Mouse (Mus musculus) NIH3T3 (cell line): ENCODE results near the gene Gpatch8.
"Not testable (repeated sequence)": the region's sequence is repeated elsewhere in the genome, so short reads cannot be mapped to it uniquely, and the experiment has no call there.

Experiments used
- DNase-seq: peaks from one replicate; pipeline ENCODE4 v3.0.0-alpha.2; 2012; ENCODE audit warnings: low read depth

Gpatch8 gene

DNA sequence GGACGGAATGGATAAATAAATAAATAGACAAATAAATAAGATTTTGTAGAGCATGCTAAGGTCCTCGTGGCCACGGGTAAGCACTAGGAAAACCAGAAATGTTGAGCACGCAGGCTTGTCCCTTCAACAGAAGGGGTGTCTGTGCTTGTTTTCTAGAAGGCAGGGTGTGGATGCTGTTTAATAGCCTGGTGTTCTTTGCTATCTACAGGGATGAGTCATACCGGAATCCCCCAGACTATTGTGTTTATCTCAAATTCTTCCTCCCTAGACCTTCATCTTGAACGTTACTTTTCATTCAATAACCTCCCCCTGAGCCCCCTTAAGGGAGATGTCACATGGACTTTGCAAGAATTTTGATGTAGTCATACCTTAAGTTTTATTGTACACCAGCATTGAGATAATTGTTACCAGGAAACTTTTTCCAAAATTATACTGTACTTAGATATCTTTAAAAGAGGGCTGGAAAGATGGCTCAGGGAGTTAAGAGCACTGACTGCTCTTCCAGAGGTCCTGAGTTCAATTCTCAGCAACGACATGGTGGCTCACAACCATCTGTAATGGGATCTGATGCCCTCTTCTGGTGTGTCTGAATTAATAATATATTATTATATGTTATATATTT, 12.7 kb upstream of the Gpatch8 start:
- DNase-seq, result peak; percentile 15

DNA sequence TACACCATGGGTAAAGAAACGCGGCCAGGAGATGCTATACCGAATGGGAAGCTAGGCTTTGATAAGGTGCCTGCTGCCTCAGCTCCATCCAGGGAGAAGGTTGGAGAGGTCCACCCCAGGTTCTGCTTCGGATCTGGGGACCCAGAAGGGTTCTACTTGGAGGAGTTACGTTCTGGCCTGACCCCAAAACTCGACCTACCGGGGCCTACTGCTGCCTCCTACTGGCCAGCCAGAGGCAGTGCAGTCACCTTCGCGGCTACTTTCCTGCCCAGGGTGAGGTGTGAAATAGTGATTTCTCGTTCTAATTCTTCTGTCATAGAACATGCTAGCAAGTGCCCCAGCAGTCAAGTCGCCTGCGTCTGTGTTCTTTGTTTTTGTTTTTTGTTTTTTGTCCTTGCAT, 12.0 kb upstream of the Gpatch8 start:
- no peak for DNase-seq

GRCm38 (mm10) chr11:102567723-102568122, 11.5 kb upstream of the Gpatch8 start:
- no peak for DNase-seq

GRCm38 (mm10) chr11:102567157-102567556, 11.0 kb upstream of the Gpatch8 start:
- DNase-seq, result no peak

- no peak for DNase-seq
Observed at GRCm38 (mm10) chr11:102566290-102566689, 10.1 kb upstream of the Gpatch8 start.

- no peak for DNase-seq
Observed at GRCm38 (mm10) chr11:102565741-102566140, 9.5 kb upstream of the Gpatch8 start.

DNA sequence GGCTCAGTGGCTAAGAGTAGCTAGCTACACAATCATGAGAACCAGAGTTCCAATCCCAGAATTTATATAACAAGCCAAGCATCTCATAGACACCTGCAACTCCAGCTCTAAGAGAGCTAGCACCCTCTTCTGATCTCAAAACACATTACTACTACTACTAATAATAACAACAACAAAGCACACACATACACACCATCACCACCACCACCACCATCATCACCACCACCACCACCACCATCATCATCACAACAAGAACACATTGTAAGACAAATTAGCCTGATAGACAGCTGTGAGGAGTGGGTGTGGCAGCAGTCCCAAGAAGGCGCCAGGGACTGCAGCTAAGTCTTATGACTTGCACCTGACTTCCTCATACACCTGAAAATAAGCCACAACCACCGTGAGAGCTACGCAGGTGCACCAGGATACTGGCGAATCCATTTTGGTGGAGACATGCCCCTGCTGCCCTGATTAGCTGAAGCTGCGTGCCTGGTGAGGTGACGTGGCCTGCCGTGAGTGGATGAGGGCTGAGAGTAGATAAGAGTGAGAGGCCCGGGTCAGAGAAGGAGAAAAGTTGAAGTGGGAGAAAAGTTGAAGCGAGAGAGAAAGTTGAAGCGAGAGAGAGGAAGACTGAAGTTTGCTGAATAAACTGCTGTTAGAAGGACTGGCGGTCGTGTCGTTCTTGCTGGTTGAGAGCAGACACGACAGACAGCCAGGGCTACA, 8.9 kb upstream of the Gpatch8 start:
- DNase-seq, result not testable (repeated sequence)

DNA sequence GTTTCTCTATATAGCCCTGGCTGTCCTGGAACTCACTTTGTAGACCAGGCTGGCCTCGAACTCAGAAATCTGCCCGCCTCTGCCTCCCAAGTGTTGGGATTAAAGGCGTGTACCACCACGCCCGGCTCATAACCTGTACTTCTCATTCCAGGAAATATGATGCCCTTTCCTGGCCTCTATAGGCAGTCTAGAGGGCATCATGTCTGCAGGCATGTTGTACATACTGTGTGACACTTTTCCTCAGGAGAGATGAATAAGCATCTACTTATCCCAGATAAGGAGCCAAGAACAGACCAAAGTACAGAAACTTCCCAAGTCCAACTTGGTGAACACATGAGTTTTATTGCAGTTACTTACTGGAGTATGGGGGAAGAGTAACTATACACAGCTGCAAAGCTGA, 2.5 kb upstream of the Gpatch8 start:
- DNase-seq, result no peak

GRCm38 (mm10) chr11:102557386-102557785, 1.2 kb upstream of the Gpatch8 start:
- DNase-seq, result no peak

- no peak for DNase-seq
Observed at GRCm38 (mm10) chr11:102556716-102557074, 503 bp upstream of the Gpatch8 start.

- no peak for DNase-seq
Observed at GRCm38 (mm10) chr11:102555400-102556030, 677 bp downstream of the Gpatch8 start.

GRCm38 (mm10) chr11:102552051-102552450, 4.1 kb downstream of the Gpatch8 start:
- no peak for DNase-seq

DNA sequence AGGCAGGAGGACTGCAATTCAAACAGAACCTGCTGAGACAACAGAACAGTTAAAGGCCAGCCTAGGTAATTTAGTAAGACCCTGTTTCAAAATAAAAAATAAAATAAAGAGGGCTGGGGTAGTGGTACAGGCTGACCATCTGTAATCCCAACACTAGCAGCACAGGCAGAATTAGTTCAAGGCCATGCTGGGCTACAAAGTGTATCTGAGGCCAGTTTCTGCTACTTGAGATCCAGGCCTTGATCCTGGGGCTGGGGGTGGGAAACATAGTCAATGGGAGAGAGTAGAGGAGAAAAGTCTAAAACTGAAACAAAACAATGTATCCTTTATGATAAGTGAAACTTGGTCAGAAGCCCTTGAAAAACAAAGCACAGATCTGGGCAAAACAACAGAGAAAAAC, 5.0 kb downstream of the Gpatch8 start:
- DNase-seq, result no peak

DNA sequence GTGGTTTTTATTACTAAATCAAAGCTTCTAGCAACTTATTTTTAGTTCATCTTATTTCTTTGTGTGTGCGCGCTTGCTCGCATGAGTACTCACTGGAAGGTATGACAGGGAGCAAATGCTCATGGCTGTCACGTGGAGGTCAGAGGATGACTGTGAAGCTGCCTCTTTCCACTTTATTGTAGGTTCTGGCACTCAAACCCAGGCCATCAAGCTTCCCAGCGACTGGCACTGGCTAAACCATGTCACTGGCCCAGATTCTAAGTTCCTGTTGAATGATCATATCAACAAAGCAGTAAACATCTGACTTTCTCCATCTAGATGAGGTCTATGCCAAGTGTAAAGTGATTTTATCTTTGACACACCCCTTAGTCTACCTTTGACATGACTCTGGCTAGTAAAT, 14.7 kb downstream of the Gpatch8 start:
- DNase-seq, result no peak

GRCm38 (mm10) chr11:102540286-102540685, 15.9 kb downstream of the Gpatch8 start:
- DNase-seq, result not testable (repeated sequence)

DNA sequence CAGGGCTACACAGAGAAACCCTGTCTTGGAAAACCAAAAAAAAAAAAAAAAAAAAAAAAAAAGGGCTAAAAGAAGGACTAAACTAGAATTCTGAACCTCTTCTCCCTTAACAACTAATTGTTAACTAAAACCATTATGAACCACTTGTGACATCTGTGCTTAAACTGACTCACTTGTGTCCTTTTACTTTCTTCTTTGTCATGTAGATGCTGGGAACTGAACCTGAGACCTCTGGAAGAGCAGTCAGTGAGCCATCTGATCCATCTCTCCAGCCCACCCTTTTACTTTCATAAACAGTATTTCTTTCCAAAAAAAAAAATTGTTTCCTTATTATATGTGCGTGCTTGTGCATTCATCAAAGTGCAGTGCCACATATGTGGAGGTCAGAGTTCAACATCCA, 16.5 kb downstream of the Gpatch8 start:
- DNase-seq, result no peak

GRCm38 (mm10) chr11:102536210-102536609, 20.0 kb downstream of the Gpatch8 start:
- peak; percentile 60 for DNase-seq

DNA sequence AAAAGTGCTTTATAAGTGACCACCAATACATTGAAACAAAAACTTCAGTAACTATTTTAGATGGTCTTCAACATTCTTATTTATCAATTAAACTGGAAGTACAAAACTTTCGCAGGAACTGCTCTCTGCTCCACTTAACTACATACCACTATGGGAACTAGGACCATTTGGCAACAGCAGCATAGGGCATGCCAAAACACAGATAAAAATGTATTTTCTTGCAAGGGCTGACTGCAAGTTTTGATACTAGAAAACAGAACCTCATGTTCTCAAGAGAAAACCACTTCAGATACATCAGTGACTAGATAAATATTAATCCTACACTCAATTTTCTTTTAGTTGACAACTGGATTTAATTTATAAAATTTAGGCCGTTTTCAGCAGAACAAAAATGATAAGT, 22.1 kb downstream of the Gpatch8 start:
- DNase-seq, result no peak

- no peak for DNase-seq
Observed at GRCm38 (mm10) chr11:102531425-102531824, 24.8 kb downstream of the Gpatch8 start.

DNA sequence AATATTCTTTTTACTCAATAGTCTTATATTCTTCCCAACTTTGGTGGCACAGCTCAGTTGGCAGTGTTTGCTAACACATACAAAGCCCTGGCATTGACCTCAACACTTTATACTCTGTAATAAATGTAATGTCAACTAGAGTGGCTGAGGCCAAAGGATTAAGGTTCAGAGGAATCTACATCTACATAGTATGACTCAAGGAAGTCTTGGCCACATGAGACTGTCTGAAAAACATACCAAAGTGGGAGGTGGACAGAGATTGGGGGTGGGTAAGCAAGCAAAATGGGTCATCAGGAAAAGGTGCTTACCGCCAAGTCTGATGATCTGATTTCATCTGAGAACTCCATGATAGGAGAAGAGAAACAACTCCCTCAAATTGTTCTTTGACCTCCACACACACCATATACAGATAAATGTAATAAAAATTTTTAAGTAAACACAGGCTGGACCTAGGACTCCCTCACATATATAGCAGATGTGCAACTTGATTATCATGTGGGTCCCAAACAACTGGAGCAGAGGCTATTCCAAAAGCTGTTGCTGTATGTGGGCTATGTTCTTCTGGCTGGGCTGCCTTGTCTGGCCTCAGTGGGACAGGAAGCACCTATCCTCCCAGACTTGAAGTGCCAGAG, 41.3 kb downstream of the Gpatch8 start:
- DNase-seq, result no peak

DNA sequence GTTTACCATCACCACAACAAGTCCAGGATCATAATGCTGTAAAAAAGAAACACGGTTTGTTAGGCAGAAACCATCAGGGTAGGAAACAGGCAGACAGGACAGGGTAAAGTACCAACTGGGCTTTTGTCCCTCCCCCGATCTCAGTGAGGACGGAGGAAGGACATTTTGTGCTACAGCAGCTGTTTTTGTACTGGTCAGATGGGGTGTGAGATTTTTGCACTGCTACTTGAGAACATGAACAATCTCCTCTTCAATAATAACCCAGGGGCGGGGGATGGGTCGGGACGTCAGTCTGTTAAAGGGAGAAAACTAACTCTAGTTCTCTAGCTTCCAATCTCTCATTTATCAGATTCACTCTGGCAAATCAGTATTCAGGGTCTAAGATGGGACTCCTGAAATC, 46.0 kb downstream of the Gpatch8 start:
- no peak for DNase-seq

DNA sequence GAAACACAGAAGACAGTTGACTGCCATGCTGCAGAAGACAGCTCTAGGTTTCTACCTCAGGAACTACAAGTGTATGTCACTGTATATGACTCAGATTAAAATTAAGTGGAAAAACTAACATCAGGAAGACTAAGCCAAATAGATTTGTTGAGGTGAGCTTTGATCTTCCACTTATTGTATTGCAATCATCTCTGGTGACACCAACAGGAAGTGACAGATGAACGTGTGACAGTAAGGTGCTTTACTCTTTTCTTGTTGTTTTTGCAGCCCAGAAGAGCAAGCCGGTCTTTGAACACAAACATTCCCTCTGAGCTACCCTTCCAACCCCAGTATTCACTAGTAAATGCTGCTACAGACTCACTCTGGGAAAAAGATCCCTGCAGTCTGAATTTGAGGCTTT, 59.5 kb downstream of the Gpatch8 start:
- no peak for DNase-seq

DNA sequence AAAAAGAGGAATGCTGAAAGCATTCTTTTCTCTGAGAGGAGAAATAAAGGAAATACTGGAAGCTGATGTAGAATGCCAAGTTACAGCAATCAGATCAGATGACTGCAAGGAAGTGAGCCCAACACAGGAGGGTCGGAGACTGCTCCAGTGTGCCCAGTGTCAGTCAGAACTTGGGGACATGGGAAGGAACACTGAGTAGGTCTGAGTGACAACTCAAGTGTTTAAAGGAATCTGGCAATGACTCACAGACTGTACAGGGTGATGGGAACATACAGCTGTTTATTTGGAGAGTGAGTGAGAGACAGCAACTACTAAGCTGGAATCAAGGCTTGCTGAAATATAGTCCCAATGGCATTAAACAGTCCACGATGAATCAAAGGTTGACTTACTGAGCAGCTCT, 60.0 kb downstream of the Gpatch8 start:
- no peak for DNase-seq
